Mouse (Mus musculus) liver, embryonic 11.5 days (tissue): ENCODE data around the gene Irf4. TPM values are rescaled to one million over a fixed set of nuclear protein-coding genes. Genes with fewer than 3 reads are reported as not detected.

Experiments
- ATAC-seq: fragments of 200-750 bp; cut with Nextera tagmentation; replicated peaks from 2 replicates; pipeline ENCODE4 v1.8.0; 2017; ENCODE audit warnings: moderate number of reproducible peaks, mild to moderate bottlenecking, moderate TSS enrichment, moderate library complexity; ENCODE audit not compliant: low FRiP score
- DNase-seq: peaks from one replicate; pipeline ENCODE4 v3.0.0-alpha.2; 2017; ENCODE audit warnings: low spot score
- H3K27ac ChIP-seq: fragments of 300-500 bp; sonication (generic); 2 replicates; pipeline ENCODE4 v1.5.1; 2014; ENCODE audit warnings: mild to moderate bottlenecking, low read depth, low read length, control low read depth
- H3K27me3 ChIP-seq: fragments of 300-500 bp; sonication (generic); replicated peaks from 2 replicates; pipeline ENCODE4 v1.6.1; 2014; ENCODE audit warnings: low read length, mixed read lengths; ENCODE audit not compliant: control insufficient read depth, insufficient read depth
- H3K36me3 ChIP-seq: fragments of 300-500 bp; sonication (generic); 2 replicates; pipeline ENCODE4 v1.6.1; 2014; ENCODE audit warnings: mild to moderate bottlenecking, low read length, moderate library complexity, mixed read lengths; ENCODE audit not compliant: control insufficient read depth, insufficient read depth
- H3K4me1 ChIP-seq: fragments of 300-500 bp; sonication (generic); replicated peaks from 2 replicates; pipeline ENCODE4 v1.6.1; 2014; ENCODE audit warnings: low read length, mixed read lengths; ENCODE audit not compliant: control insufficient read depth, insufficient read depth
- H3K4me2 ChIP-seq: fragments of 300-500 bp; sonication (generic); 2 replicates; pipeline ENCODE4 v1.6.1; 2014; ENCODE audit warnings: mild to moderate bottlenecking, control low read depth, moderate library complexity
- H3K4me3 ChIP-seq: fragments of 300-500 bp; sonication (generic); 2 replicates; pipeline ENCODE4 v1.5.1; 2014; ENCODE audit warnings: low read depth, low read length, control low read depth
- H3K9ac ChIP-seq: fragments of 300-500 bp; sonication (generic); 2 replicates; pipeline ENCODE4 v1.6.1; 2014; ENCODE audit warnings: low read depth, low read length, control low read depth
- H3K9me3 ChIP-seq: fragments of 300-500 bp; sonication (generic); 2 replicates; pipeline ENCODE4 v1.6.1; 2016; ENCODE audit warnings: low read length, inconsistent platforms, mixed read lengths; ENCODE audit not compliant: control insufficient read depth
- whole genome bisulfite sequencing: fragments of 180-500 bp; shearing (Covaris S2); extraction: QIAGEN DNeasy Blood & Tissue Kit; methylation state at CpG from one replicate; pipeline ENCODE4 v1.1.7; 2014; 5-methylcytosine and 5-hydroxymethylcytosine counted together
- polyA plus RNA-seq: library from polyadenylated mRNA; unstranded; fragments of >200 nt; fragmentation: Nextera tagmentation; extraction: Ambion mirVana; gene quantifications from 2 replicates; pipeline ENCODE4 v1.2.1, GENCODE M21; 2014

Gene Irf4
- polyA plus RNA-seq, 1 experiment from 2014 or later, result 0.14 TPM

- no peaks in the 10 kb centered on the region for H3K27me3 ChIP-seq
- no peaks in the 10 kb centered on the region for H3K36me3 ChIP-seq
- no peaks in the 10 kb centered on the region for H3K9me3 ChIP-seq
- ATAC-seq, result no peak
- H3K4me1 ChIP-seq, result no peaks in the 10 kb centered on the region
- no peak overlapping the region for H3K4me3 ChIP-seq
- 84% methylated on average over 4 of the region's 4 CpGs for WGBS
- DNase-seq, result no peak
- H3K9ac ChIP-seq, result no peak overlapping the region
- H3K4me2 ChIP-seq, result no peak overlapping the region
- no peak overlapping the region for H3K27ac ChIP-seq
These were observed 44.2 kb downstream of the Irf4 start for GRCm38 (mm10) chr13:30793196-30793595.

GRCm38 (mm10) chr13:30793616-30794015 is 44.6 kb downstream of the Irf4 start:
- no peaks in the 10 kb centered on the region for H3K9me3 ChIP-seq
- DNase-seq (no peak), ATAC-seq (no peak)
- H3K9ac ChIP-seq, result no peak overlapping the region
- no peak overlapping the region for H3K27ac ChIP-seq
- no peak overlapping the region for H3K4me3 ChIP-seq
- no peak overlapping the region for H3K4me2 ChIP-seq
- no peaks in the 10 kb centered on the region for H3K4me1 ChIP-seq
- H3K36me3 ChIP-seq, result no peaks in the 10 kb centered on the region
- WGBS, result 76% methylated on average over 5 of the region's 5 CpGs
- no peaks in the 10 kb centered on the region for H3K27me3 ChIP-seq

- Histone ChIP-seq H3K4me1 (no peaks in the 10 kb centered on the region), H3K36me3 (no peaks in the 10 kb centered on the region), H3K27ac (no peak overlapping the region), H3K9me3 (no peaks in the 10 kb centered on the region), H3K27me3 (no peaks in the 10 kb centered on the region), H3K4me2 (no peak overlapping the region), H3K9ac (no peak overlapping the region), H3K4me3 (no peak overlapping the region)
- DNase-seq (no peak), ATAC-seq (no peak)
- 84% methylated on average over 4 of the region's 4 CpGs for WGBS
These were observed 46.9 kb downstream of the Irf4 start for GRCm38 (mm10) chr13:30795960-30796359.

- 72% methylated on average over 4 of the region's 4 CpGs for WGBS
- DNase-seq (no peak), ATAC-seq (no peak)
- no peaks in the 10 kb centered on the region for H3K36me3 ChIP-seq
- no peak overlapping the region for H3K27ac ChIP-seq
- H3K9me3 ChIP-seq, result no peaks in the 10 kb centered on the region
- H3K4me2 ChIP-seq, result no peak overlapping the region
- no peak overlapping the region for H3K4me3 ChIP-seq
- no peak overlapping the region for H3K9ac ChIP-seq
- no peaks in the 10 kb centered on the region for H3K4me1 ChIP-seq
- H3K27me3 ChIP-seq, result no peaks in the 10 kb centered on the region
These were observed 52.9 kb downstream of the Irf4 start for GRCm38 (mm10) chr13:30801886-30802285.

- Histone ChIP-seq H3K36me3 (no peaks in the 10 kb centered on the region), H3K4me1 (no peaks in the 10 kb centered on the region), H3K27ac (no peak overlapping the region), H3K9me3 (no peaks in the 10 kb centered on the region), H3K4me3 (no peak overlapping the region), H3K9ac (no peak overlapping the region), H3K4me2 (no peak overlapping the region), H3K27me3 (no peaks in the 10 kb centered on the region)
- no peak for ATAC-seq
- DNase-seq, result no peak
- WGBS, result 86% methylated on average over 5 of the region's 5 CpGs
These were observed 53.4 kb downstream of the Irf4 start for GRCm38 (mm10) chr13:30802336-30802955.

GRCm38 (mm10) chr13:30809240-30809639 is 60.2 kb downstream of the Irf4 start:
- Histone ChIP-seq H3K36me3 (no peaks in the 10 kb centered on the region), H3K4me3 (no peak overlapping the region), H3K4me1 (no peaks in the 10 kb centered on the region), H3K4me2 (no peak overlapping the region), H3K9me3 (no peaks in the 10 kb centered on the region), H3K27me3 (no peaks in the 10 kb centered on the region), H3K9ac (no peak overlapping the region), H3K27ac (no peak overlapping the region)
- ATAC-seq (no peak), DNase-seq (no peak)
- 92% methylated on average over 7 of the region's 7 CpGs for WGBS

- H3K4me3 ChIP-seq, result no peak overlapping the region
- no peak overlapping the region for H3K4me2 ChIP-seq
- ATAC-seq (no peak), DNase-seq (no peak)
- no peaks in the 10 kb centered on the region for H3K9me3 ChIP-seq
- H3K4me1 ChIP-seq, result no peaks in the 10 kb centered on the region
- WGBS, result 61% methylated on average over 5 of the region's 5 CpGs
- H3K27ac ChIP-seq, result no peak overlapping the region
- no peak overlapping the region for H3K9ac ChIP-seq
- H3K36me3 ChIP-seq, result peaks cover 2% of the 10 kb centered on the region; the same call in 1 of the 2 replicates
- no peaks in the 10 kb centered on the region for H3K27me3 ChIP-seq
These were observed 64.4 kb downstream of the Irf4 start for GRCm38 (mm10) chr13:30813464-30813863.

- H3K4me1 ChIP-seq, result no peaks in the 10 kb centered on the region
- no peak overlapping the region for H3K9ac ChIP-seq
- no peaks in the 10 kb centered on the region for H3K9me3 ChIP-seq
- 78% methylated on average over 5 of the region's 5 CpGs for WGBS
- H3K27me3 ChIP-seq, result no peaks in the 10 kb centered on the region
- no peak overlapping the region for H3K27ac ChIP-seq
- no peak for ATAC-seq
- no peak overlapping the region for H3K4me2 ChIP-seq
- DNase-seq, result no peak
- no peak overlapping the region for H3K4me3 ChIP-seq
- H3K36me3 ChIP-seq, result peaks cover 2% of the 10 kb centered on the region; the same call in 1 of the 2 replicates
These were observed 65.2 kb downstream of the Irf4 start for GRCm38 (mm10) chr13:30814256-30814655.
